Mouse (Mus musculus) megakaryocyte progenitor cell, adult 5-6 weeks (primary cell): ENCODE results near the gene Nfatc3. TPM values are rescaled to one million over a fixed set of nuclear protein-coding genes. Genes with fewer than 3 reads are reported as not detected.

Source experiments
- ATAC-seq: replicated peaks from 2 replicates; pipeline ENCODE4 v1.8.0; 2016; ENCODE audit warnings: mild to moderate bottlenecking, moderate TSS enrichment, inconsistent platforms; ENCODE audit not compliant: poor library complexity
- total RNA-seq, 2 experiments: library from RNA; stranded (forward) in 1 of 2; stranded (reverse) in 1 of 2; fragments of 157-497, 149-512 nt in 1 of 2; fragments of 200-1000 nt in 1 of 2; gene quantifications; 2 replicates each; pipeline versions ENCODE4 v1.2.3 to v1.2.4; 2015 to 2017

The Nfatc3 gene
- total RNA-seq (2015) (112 and 126 TPM in 2 replicates), total RNA-seq (2017) (25.2 and 32.7 TPM in 2 replicates)

DNA sequence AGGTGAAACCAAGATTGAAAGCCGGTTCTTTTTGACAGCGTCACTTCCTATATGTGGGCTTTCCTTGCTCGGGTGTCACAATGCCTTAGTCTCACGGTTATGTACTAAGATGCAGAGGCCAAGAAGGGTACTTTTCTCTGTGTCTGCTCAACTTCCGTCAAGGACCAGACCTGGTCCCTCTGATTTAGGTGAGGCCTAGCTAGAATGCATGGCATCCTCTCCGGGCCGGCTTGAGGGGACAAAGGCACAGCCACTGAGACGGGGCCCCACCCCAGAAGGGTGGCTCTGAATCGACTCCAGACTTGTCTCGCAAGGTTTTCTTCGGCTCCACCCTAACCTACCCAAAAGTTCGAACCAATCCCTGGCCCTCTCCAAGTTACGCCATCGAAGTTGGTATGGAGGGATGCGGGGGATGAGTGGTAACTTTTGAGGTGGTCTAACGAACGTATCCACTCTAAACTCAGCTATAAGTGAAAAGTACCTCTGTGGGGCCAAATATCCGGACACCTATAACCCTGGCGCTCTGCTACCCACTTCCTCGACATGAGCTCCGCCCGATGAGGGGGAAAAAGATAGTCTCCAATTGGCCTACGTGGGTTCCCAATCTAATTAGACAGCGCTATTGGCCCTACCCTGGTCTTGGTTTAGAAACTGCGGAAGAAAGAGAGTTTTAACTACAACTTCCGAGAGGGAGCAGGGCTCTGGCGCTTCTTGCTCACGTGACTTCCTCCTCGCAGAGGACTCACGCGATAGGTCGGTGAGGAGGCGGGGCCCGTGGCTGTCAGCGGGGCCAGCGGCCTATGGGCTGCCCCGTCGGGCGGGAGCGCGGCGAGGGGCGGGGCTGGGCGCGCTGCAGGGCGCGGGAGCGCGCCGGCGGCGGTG is at the start of gene Nfatc3:
Gene Nfatc3, plus strand, starts transcription at position 110 of the 882 bp plus-strand sequence.
- ATAC-seq = peak; percentile 81

DNA sequence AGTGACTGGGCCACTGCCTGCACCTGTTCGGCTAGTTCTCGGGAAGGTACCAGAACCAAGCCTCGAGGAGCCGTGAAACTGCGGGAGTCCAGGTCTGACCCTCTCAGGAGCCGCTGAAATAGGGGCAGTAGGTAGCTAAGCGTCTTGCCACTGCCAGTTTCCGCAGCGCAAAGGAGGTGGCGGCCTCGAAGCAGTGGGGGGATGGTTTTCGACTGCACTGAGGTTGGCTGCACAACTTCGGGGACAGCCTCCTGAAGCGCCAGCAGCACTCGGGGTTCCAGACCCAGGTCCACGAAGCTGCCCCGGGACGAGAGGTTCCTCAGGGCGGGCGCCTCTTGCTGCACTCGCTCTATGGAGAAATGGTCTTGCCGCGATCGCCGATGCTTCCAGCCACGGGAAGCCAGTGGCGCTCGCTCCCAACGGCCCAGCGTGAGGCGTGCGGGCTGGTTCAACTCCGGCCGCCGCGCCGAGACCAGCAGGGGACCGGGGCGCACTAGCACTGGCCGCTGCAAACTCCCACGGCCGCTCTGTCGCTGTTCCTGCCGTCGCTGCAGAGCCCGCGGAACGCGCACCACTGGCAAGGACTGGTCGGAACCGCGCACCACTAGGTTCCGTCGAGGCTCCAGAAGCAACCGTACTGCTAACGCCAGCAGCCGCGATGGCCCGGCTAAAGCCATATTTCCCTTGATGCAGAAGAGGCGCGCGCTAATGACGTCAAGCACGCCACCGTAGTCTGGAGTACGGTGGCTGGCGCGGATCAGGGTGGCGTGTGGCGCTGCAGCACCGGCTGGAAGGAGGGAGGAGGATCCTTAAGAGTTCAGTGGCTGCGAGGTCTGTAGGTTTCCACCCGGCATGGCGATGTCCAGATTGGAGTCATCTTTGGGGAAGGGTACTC is 47.6 kb upstream of the Nfatc3 start:
- peak; percentile 93 for ATAC-seq

DNA sequence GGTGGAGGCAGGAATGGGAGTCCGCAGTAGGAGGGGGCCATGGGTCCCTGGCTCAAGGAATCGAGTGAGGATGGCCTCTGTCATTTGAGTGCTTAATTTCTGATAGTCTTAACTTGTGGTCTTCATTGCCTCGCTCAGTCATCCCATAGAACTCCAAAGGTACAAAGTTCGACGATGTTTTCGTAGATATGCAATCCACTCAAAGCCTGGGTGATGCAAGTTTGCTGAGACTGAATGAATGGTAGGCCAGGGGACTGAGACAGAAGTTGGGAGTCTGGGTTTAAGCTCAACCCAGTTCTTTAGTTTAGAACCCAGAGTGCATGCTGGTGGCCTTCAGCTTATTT is 47.0 kb upstream of the Nfatc3 start, which contains the start of gene Ddx28:
Gene Ddx28, minus strand, starts transcription at position 240 of the 344 bp plus-strand sequence.
- ATAC-seq = no peak; the same call in 1 of the 2 replicates

DNA sequence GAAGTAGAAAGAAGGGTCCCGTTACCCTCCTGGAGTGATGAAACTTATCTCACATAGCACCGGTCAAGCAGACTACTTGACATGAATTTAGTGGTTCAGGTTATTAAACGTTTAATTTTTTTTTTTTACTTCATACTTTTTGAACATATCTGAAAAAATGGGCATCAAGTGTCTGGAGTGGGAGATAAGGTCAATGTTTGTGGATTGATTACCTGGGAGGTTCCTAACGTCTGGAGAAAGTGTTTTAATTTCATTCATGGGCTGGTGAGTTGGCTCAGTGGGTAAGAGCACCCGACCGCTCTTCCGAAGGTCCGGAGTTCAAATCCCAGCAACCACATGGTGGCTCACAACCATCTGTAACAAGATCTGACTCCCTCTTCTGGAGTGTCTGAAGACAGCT is 46.4 kb upstream of the Nfatc3 start:
- ATAC-seq = peak; percentile 32; the same call in 1 of the 2 replicates

DNA sequence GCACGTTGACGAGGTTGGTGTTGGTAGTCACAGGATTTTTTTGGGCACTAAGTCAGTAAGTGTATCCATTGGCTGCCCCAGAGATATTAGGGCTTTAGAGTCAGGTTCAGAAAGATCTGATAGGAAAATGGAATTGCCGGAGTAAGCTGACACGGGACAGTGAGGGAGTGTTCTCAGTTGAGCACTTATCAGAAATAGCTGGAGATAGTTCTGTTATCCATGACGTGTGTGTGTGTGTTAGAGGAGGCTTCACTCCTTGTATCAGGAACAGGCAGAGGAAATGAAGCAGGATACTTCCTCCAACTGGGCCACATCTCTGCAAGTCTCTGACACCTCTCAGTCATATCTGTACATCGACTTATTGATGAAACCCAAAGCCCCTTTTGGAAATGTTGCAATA is 42.4 kb upstream of the Nfatc3 start:
- no peak for ATAC-seq

DNA sequence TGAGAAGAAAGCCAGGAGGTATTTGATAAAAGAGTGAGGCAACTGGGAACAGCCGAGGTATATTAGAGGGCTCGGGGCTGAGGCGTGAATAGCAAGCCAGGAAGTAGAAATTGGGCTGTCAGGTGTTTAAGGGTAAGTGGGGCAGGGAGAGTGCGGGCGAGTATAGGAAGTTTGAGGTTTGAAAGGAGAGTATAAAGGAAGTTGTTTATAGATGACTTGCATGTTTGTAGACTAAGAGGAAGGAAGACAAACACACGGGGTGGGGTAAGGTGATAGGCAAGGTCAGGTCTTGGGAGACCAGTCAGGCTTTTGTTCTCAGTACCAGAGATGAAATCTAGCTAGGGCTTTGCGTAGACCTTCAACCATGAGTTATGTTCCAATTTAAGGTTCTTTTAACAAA is 41.5 kb upstream of the Nfatc3 start:
- ATAC-seq = peak; percentile 82

DNA sequence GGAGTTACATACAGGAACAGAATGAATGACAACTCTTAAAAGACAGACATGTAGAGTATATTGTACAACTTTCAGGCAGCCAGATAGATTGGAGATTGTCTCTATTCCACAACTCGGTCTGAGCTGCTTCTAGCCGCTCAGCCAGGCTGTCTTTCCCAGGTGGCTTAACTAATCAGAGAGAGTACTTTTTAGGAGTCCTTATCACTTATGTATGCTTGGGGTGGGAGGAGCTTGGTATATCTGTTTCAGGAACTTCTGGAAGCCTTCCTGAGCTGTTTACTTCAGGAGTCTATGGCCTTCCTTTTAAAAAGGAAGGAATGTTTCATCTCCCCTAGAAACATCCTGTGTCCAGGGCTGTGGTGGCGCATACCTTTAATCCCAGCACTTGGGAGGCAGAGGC is 40.6 kb upstream of the Nfatc3 start:
- no peak for ATAC-seq

DNA sequence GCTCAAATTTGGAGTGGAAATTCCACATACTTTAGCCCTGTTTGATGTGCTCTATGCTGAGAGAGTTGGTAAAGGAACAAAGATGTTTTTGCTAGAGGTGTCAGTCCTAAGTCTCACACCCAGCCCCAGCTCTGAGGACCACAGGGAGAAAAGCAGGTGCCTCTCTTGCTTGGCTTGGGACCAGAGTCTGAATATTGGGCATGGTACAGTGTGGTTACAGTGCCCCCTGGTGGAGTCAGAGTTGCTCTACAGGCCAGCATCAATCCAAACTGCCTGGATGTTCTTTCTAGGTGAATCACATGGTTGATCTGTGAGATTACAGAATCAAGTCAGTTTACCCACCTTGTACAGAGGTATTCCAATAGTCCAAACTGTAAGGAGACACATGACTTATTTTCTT is 36.2 kb upstream of the Nfatc3 start:
- ATAC-seq = peak; percentile 99

DNA sequence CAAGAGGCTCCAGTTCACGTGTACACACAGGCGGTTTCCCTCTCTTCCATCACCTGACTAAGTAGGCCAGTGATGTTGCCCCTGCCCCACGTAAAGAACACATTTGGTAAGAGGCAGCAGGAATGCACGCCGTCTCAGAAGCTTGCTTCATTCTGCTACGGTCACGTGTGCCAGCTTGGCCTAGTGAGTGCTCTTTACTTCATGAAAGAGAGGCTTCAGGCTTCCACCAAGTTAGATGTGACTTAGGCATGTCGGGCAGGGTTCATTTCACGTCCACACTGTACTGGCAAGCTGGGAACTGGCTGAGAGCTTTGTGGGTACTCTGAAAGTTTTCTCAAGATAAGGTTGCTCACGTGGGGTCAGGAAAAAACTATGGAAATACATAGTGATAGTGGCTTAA is 19.9 kb upstream of the Nfatc3 start:
- 0 out of 2 replicates have a peak, but pooled peaks have one; percentile 9 for ATAC-seq

DNA sequence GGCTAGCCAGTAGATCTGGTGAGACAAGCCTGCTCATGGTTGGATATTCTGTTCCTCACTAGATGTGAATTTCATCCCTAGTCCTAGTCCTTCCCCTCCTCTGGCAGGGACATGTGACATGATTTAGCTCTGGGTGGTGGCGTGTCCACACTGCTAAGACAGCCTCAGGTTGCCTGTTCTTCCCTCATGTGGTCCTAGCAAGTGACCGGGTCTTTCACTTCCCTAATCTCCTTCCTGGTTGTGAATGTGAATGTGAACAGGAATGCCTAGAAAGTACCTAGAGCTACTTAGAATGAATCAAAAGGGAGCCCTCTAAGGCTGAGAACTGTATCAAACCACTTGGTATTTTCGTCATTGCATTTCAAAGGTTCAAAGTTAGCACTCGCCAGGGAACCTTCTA is 19.0 kb upstream of the Nfatc3 start:
- ATAC-seq = peak; percentile 79

DNA sequence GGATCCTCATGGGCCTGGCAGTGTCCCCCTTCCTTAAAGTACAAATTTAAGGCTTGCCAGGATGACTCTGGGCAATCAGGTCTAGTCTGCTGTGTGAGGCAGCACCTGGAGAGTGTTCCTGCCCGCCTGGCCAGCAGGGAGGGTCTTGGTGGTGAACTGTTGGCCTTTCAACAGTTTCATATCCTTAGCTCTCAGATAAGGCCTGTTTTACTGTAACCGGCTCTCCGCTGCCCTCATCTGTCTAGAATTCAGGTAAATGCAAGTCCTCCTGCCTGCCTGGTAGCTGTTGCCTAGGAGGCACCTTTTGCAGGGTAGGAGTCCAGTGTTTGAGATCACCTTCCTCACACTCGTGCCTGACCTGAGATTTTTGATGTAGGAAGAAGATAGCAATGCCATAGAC is 18.4 kb upstream of the Nfatc3 start:
- ATAC-seq = no peak

DNA sequence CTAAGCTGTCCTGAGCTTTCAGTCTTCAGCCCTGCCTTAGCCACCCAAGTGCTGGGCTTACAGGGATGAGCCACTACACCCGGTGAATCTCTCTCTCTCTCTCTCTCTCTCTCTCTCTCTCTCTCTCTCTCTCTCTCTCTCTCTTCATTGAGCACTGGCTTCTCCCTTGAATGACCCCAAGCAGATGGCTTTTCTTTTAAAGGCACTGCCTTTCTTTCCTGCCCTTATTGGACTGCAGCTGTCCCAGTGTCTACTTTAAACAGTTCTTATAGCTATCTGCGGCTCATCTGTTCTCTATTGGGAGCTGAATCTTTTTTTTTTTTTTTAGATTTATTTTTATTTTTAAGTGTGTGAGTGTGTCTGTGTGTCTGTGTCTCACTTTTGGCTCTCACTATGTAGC is 15.6 kb upstream of the Nfatc3 start:
- ATAC-seq = no peak

DNA sequence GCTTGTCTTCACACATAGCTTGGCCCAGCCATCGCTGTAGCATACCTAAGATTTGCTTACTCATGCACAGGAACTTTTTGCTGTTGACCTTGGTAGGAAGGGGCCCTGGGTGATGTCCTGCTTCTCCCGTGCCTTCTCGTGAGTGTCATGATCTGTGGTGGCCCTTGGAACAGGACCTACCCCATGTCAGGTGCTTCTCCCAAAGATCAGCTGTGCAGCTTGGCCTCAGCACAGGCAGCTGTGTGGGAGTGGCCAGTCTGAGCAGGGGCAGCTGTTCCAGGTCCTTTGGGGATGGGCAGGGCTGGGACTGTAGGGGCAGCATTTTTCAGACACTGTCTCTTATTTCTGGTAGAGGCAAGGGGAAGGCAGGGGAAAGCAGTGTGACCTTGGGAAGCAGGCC is 14.5 kb upstream of the Nfatc3 start:
- no peak for ATAC-seq

DNA sequence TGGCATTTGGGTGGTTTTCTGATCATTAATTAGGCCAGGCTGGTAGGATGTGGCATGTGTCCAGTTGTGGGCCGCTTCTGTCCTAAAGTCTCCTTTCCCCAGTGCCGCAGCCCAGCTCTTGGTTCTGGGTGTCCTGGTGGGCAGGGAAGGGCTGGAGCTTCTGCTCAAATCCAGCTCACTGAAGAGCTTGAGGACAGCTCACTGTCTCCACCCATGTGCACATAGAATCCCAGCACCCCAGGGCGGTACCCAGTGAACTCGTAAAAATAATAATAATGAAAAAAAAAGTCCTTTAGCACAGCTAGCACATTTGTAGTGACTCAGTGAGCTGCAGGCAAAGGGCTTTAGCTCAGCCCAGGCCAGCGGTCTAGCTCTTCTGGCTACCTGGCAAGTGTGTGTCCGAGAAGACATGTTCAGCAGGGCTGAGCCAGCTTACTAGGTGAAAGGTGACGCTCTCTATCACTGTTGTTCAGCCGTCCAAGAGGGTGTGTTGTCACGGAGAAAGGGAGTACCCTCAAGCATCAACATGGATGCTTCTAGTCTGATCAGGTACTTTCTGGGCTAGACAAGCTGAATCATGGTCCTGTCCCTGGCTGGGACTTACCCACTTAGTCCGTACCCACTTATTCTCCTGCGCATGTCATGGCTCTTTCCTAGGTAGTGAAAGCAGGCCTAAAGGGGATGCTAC is 11.6 kb upstream of the Nfatc3 start:
- ATAC-seq = no peak

DNA sequence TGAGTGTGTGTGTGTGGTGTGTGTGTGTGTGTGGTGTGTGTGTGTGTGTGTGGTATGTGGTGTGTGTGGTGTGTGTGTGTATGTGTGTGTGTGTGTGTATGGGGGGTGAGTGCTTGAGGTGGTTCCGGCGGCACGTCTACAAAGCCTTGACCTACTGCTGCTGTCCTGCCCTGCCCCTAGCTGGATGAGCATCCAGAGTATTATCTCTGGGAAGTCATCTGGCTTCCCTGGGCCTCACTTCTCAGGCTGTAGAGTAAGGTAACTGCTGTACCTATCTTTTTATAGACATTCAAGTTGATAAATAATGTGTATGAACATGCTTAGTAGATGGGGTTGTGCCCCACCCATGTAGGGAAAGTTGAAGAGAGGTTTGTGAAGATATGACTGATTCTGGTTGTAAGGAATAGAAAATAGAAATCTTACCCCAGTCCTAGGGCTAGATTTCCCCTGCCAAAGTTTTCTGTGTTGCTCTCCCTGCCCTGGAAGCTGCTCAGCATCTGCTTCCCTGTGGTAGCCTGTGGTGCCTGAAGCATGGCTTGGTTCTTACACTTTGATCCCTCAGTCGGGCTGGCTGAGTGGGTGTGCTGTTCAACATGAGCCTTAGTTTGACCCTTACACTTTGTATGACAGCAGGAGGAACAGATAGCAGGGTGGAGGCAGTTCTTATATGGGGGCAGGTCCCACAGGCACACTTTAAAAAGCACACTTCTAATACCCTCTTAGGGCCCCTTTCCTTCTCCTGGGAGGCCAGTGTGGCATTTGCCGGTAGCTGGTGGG is 10.6 kb upstream of the Nfatc3 start:
- ATAC-seq = no peak

DNA sequence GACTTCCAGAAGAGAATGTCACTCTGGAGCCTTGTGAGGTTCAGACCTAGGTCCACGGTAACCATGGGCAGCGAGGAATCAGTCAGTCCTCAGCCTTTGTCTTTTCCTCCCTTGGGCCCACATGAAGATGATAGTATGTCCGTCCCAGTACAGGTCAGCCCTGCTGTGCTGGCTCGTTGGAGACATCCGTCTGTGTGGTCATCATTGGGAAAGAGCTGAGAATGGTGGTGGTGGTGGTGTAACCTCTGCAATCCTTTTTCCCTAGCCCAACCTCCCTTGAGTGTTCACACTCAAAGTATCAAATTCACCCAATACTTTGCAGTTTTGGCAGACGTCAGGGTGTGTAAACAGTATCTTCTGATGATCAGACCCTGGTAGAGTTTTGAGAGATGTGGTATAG is 8.8 kb upstream of the Nfatc3 start:
- peak; percentile 59 for ATAC-seq

DNA sequence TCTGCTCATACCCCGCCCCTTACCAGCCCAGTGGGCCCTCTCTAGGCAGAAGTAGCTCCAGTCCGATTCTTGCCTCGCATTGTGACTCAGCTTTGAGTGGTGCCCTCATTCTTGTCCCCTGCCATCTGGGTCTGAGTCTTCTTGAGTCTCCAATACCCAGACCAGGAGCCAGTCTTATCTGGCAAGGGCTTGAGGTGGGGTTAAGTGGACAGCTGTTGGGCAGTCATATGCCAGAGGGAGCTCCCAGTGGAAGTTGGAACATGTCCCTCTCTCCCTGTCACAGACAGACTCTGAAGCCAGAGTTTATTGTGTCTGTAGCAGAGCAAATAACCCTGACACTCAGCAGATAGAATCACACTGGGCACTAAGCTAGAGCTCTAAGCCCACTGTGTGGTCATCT is 7.6 kb upstream of the Nfatc3 start:
- ATAC-seq = no peak

DNA sequence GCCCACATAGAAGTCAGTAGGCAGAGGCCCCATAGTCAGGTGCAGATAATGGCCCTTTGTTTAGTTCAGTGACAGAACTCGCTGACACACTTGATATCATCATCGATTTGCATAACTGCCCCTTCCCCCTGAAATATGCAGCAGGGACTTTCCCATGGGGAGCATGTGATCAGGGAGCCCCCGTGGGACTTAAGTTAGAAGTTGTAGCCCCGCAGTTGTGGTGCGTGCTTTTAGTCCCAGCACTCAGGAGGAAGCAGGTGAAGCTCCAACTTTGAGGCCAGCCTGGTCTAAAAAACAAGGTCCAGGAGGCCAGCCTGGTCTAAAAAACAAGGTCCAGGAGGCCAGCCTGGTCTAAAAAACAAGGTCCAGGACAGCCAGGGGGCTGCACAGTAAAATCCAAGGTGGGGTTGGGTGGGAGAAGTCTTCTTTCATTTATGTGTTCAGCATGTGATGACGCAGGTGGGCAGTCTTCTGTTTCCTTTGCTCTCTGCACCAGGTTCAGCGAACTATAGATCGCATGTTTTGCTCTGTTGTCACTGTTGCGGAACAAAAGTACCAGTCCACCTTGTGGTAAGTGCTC is 6.0 kb upstream of the Nfatc3 start:
- no peak for ATAC-seq

DNA sequence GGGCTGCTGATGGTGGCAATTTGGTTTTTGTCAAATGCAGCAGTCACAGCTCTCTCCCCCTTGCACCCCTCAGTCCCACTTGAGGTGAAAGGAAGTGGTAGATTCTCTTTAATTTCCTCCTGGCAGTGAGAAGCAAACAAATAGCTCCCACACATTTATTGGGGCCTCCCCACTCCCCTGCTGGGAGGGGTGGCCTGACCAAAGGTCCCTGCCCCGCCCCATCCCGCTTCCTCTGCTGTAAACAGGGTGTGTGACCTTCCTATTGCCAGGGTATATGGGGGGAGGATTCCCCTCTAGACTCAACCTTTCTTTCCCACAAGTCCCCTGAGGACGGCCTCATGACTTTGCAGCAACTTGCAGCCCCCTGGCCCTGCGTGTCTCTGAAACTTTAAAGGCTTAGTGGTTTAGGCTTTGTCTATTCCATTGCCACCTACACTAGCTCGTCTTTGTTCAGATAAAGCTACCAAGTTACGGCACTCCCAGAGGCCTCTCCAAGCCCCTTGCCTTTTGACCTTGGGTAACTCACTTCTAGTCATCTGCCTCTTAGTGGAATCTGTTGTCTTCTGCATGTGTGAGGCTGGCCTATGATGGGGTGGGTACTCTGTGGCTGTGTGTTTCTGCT is 4.3 kb upstream of the Nfatc3 start:
- 0 out of 2 replicates have a peak, but pooled peaks have one; percentile 15 for ATAC-seq

DNA sequence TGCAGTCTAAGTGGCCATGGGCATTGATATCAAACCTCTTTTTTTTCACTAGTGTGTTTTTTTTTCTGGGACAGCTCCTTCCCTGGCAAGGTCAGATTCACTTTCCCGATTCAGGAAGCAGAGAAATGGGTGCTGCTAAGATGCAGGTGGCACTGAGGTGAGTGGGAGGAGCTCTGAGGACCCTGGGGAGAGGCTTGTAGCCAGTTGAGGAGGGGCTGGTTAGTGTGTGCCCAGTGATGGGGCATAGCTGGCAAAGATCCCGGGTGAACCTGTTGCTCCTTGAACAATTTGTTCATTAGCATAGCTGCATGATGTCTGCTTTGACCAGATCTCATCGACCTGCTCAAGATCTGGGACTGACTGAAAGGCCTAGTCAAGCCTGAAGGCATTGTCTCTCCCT is 3.6 kb upstream of the Nfatc3 start:
- no peak for ATAC-seq
